Mouse (Mus musculus) ES-E14 (cell line): ENCODE results near the gene Asic2.

Source experiments
- CHD2 ChIP-seq: IDR thresholded peaks from 2 replicates; pipeline ENCODE4 v1.6.1; 2014; ENCODE audit warnings: mild to moderate bottlenecking, low read depth, low read length, inconsistent platforms
- MAFK ChIP-seq: IDR thresholded peaks from 2 replicates; pipeline ENCODE4 v1.6.1; 2014; ENCODE audit warnings: mild to moderate bottlenecking, low read depth, low read length, inconsistent platforms; ENCODE audit not compliant: insufficient read depth
- ZC3H11A ChIP-seq: IDR thresholded peaks from 2 replicates; pipeline ENCODE4 v1.6.1; 2012; ENCODE audit warnings: low read depth, mild to moderate bottlenecking, inconsistent platforms, low read length, borderline replicate concordance
- ZNF384 ChIP-seq: IDR thresholded peaks from 2 replicates; pipeline ENCODE4 v1.6.1; 2012; ENCODE audit warnings: low read depth, low read length, inconsistent platforms

DNA sequence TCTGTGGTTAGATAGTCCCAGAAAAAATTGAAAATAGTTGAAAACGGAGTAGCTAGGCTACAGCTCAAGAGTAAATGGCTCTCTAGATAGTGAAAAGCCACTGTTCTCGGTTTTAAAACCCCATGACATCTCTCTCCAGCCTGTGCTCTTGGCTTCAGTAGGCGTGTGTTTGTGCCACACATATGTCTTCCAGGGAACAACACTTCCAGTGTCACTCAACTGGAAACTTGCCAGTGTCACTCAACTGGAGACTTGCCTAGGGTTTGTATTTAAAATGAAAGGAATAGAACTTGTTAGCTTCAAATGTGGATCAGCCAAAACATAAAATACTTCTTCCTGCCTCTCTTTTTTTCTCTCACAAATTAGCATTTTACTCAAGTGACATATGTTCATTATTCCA, 397.9 kb downstream of the Asic2 start:
- no peak for TF ChIP-seq MAFK
- TF ChIP-seq CHD2 = no peak
- no peak for TF ChIP-seq ZC3H11A
- TF ChIP-seq ZNF384 = no peak
